Mouse (Mus musculus): ENCODE results near the gene Txn1.

Txn1 gene

GRCm38 (mm10) chr4:57895902-57896301, 60.3 kb downstream of the Txn1 start:
- DNase-seq (ENCODE audit: low spot score): no peak

DNA sequence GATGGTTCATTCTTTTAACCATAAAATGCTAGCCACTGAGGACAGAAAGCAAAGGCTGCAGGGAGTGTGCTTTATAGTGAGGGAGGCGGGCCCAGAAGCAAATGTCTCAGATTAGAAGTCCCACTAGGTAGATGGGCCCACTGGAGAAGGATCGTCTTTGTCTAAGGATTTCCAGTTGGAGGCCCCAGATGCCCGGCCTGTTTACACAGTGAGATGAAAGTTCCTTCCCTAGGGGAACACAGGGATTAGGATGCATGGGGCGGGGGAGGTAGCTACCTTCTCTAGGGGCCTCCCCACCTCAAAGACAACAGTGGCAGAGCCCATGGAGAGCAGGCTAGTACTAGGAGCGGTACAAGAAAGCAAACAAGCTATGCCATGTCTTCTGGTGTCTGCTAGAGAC, 61.1 kb downstream of the Txn1 start:
- DNase-seq (ENCODE audit: low spot score): no peak

All from layer of hippocampus, adult 9-10 months (tissue).